Mouse (Mus musculus): Measurements from ENCODE around the gene Bhlhe41. TPM values are rescaled to one million over a fixed set of nuclear protein-coding genes. Genes with fewer than 3 reads are reported as not detected.

Bhlhe41 gene
- polyA plus RNA-seq, 1 experiment, result 292 TPM

DNA sequence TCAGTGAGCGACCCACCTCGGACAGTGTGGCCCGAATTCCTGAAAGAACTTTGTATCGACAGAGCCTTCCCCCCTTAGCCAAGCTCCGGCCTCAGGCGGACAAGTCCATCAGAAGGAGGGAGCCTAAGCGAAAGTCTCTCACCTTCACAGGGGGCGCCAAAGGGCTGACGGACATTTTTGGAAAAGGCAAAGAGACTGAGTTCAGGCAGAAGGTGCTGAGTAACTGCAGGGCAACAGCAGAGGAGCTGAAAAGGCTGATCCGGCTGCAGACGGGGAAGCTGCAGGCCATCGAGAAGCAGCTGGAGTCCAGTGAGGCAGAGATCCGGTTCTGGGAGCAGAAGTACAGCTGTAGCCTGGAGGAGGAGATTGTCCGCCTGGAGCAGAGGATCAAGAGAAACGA, 50.2 kb downstream of the Bhlhe41 start:
- Histone ChIP-seq H3K4me1 (ENCODE audit: control insufficient read depth, insufficient read depth, low read length) (peaks cover 20% of the 10 kb centered on the region), H3K27ac (ENCODE audit: insufficient read depth, low read depth, low read length) (no peak overlapping the region), H3K4me3 (ENCODE audit: insufficient read depth, low read depth, low read length) (no peak overlapping the region)
- 51% methylated on average over 15 of the region's 15 CpGs for WGBS
- peak; percentile 8; the same call in 1 of the 2 replicates for TF ChIP-seq CTCF (IDR thresholded peaks at IDR 0.05; ENCODE audit: insufficient read depth, low read depth, low read length)
- no peak for TF ChIP-seq POLR2A (IDR thresholded peaks at IDR 0.05; ENCODE audit: insufficient read depth, low read depth, low read length)

DNA sequence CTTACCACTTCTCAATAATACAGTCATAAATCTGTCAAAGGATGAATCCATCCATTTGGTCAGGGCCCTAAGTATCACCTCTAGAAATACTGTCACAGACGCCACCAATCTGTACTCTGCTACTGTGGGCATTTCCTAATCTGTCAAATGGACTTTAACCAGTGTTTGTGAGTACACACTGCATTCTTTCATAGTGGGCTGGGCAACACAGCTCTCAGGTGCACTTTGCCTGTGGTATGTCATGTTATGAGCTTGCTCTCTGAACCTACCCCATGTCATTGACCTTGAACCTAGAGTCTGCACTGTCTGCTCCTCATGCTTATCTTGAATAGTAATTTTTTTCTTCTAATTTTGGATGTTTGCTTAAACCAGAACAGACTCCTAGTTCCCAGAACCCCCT, 54.2 kb downstream of the Bhlhe41 start:
- H3K27ac ChIP-seq (ENCODE audit: insufficient read depth, low read depth, low read length), result no peak overlapping the region
- TF ChIP-seq CTCF (IDR thresholded peaks at IDR 0.05; ENCODE audit: insufficient read depth, low read depth, low read length), result no peak
- no peak for TF ChIP-seq POLR2A (IDR thresholded peaks at IDR 0.05; ENCODE audit: insufficient read depth, low read depth, low read length)
- H3K4me3 ChIP-seq (ENCODE audit: insufficient read depth, low read depth, low read length), result no peak overlapping the region
- peaks cover 18% of the 10 kb centered on the region for H3K4me1 ChIP-seq (ENCODE audit: control insufficient read depth, insufficient read depth, low read length)
- 87% methylated on average over 1 of the region's 1 CpGs for WGBS

DNA sequence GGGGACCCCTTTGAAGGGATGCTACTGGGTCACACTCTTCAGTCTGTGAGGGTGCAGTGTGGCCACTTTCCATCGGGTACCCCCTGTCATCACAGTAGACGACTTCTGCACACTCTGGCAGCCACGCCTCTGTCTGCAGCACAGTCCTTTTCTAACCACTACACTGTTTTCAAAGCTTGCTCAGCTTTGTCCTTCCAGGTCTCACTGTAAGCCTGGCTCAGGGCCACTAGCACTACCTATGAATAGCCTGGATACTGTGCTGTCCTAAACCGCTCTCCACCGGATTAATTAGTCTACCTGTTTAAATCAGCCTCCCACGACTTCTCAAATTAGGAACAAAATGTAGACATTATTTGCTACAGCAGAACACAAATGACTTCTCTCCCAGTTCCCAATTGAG, 55.3 kb downstream of the Bhlhe41 start:
- TF ChIP-seq POLR2A (IDR thresholded peaks at IDR 0.05; ENCODE audit: insufficient read depth, low read depth, low read length), result no peak
- Histone ChIP-seq H3K27ac (ENCODE audit: insufficient read depth, low read depth, low read length) (no peak overlapping the region), H3K4me3 (ENCODE audit: insufficient read depth, low read depth, low read length) (no peak overlapping the region), H3K4me1 (ENCODE audit: control insufficient read depth, insufficient read depth, low read length) (peaks cover 14% of the 10 kb centered on the region)
- 67% methylated on average over 6 of the region's 6 CpGs for WGBS

DNA sequence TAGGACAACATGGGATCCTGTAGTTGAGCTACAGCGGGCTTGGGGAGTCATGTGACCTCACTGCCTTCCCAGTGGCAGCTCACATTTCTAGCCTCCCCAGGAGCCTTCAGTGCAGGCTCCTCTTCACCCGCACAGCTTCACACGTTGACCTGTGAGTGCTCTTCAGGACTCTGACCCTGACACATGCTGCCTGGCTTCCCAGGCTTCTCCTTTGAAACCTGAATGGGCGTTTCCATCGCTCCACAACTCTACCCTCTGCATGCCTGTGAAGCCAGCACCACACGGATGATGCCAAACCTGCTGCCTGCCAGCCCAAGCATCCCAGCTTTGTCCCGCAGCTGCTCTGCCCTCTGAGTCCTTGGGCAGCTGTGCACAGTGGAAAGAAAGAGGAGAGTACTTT, 55.8 kb downstream of the Bhlhe41 start:
- Histone ChIP-seq H3K27ac (ENCODE audit: insufficient read depth, low read depth, low read length) (no peak overlapping the region), H3K4me3 (ENCODE audit: insufficient read depth, low read depth, low read length) (no peak overlapping the region), H3K4me1 (ENCODE audit: control insufficient read depth, insufficient read depth, low read length) (peaks cover 11% of the 10 kb centered on the region)
- WGBS, result 74% methylated on average over 7 of the region's 7 CpGs
- no peak for TF ChIP-seq POLR2A (IDR thresholded peaks at IDR 0.05; ENCODE audit: insufficient read depth, low read depth, low read length)
- no peak for TF ChIP-seq CTCF (IDR thresholded peaks at IDR 0.05; ENCODE audit: insufficient read depth, low read depth, low read length)

Other genes with a start within 250 kb of the Bhlhe41 start
- gene Tuba3b, start 249.8 kb downstream of the Bhlhe41 start, polyA plus RNA-seq (2012; ENCODE audit: insufficient read depth, insufficient read length, low replicate concordance, missing spikeins), result not detected in 2 replicates
- gene Rassf8, start 118.8 kb downstream of the Bhlhe41 start, polyA plus RNA-seq (2012; ENCODE audit: insufficient read depth, insufficient read length, low replicate concordance, missing spikeins), result not detected in 2 replicates
- gene Sspn, start 66.1 kb upstream of the Bhlhe41 start, polyA plus RNA-seq (2012; ENCODE audit: insufficient read depth, insufficient read length, low replicate concordance, missing spikeins), result not detected in 2 replicates